Mouse (Mus musculus) forebrain, embryonic 14.5 days (tissue): ENCODE measurements around the gene Krtap27-1. TPM values are rescaled to one million over a fixed set of nuclear protein-coding genes. Genes with fewer than 3 reads are reported as not detected.

Source experiments
- ATAC-seq: fragments of 200-750 bp; cut with Nextera tagmentation; 2 replicates; pipeline ENCODE4 v1.8.0; 2017; ENCODE audit warnings: mild to moderate bottlenecking, moderate library complexity
- DNase-seq: peaks from one replicate; pipeline ENCODE4 v3.0.0-alpha.2; 2015; ENCODE audit warnings: low spot score
- H3K27ac ChIP-seq: fragments of 300-500 bp; sonication (generic); 2 replicates; pipeline ENCODE4 v1.5.1; 2014; ENCODE audit warnings: low read depth, mild to moderate bottlenecking, control low read depth, low read length, moderate library complexity
- H3K27me3 ChIP-seq: fragments of 300-500 bp; sonication (generic); replicated peaks from 2 replicates; pipeline ENCODE4 v1.6.1; 2014; ENCODE audit warnings: low read length, control low read depth, mixed read lengths; ENCODE audit not compliant: control insufficient read depth, insufficient read depth
- H3K36me3 ChIP-seq: fragments of 300-500 bp; sonication (generic); 2 replicates; pipeline ENCODE4 v1.6.1; 2014; ENCODE audit warnings: low read length, control low read depth; ENCODE audit not compliant: control insufficient read depth, insufficient read depth
- H3K4me1 ChIP-seq: fragments of 300-500 bp; sonication (generic); 2 replicates; pipeline ENCODE4 v1.6.1; 2014; ENCODE audit warnings: antibody characterized with exemption, low read length, control low read depth; ENCODE audit not compliant: control insufficient read depth, insufficient read depth
- H3K4me2 ChIP-seq: fragments of 300-500 bp; sonication (generic); 2 replicates; pipeline ENCODE4 v1.6.1; 2014; ENCODE audit warnings: mild to moderate bottlenecking, control low read depth, low read length
- H3K4me3 ChIP-seq: fragments of 300-500 bp; sonication (generic); 2 replicates; pipeline ENCODE4 v1.5.1; 2014; ENCODE audit warnings: low read depth, low read length, control low read depth
- H3K9ac ChIP-seq: fragments of 300-500 bp; sonication (generic); 2 replicates; pipeline ENCODE4 v1.6.1; 2014; ENCODE audit warnings: mild to moderate bottlenecking, low read length, control low read depth, moderate library complexity
- H3K9me3 ChIP-seq: fragments of 300-500 bp; sonication (generic); replicated peaks from 2 replicates; pipeline ENCODE4 v1.6.1; 2016; ENCODE audit warnings: low read length, control low read depth, mixed read lengths; ENCODE audit not compliant: control insufficient read depth
- WGBS: fragments of 180-500 bp; shearing (Covaris S2); extraction: QIAGEN DNeasy Blood & Tissue Kit; methylation state at CpG from one replicate; pipeline ENCODE4 v1.1.7; 2014; 5-methylcytosine and 5-hydroxymethylcytosine counted together
- polyA plus RNA-seq: library from polyadenylated mRNA; unstranded; fragments of >200 nt; fragmentation: Nextera tagmentation; extraction: Ambion mirVana; gene quantifications from 2 replicates; pipeline ENCODE4 v1.2.1, GENCODE M21; 2014

The Krtap27-1 gene
- polyA plus RNA-seq, 1 experiment from 2014 or later, result not detected

GRCm38 (mm10) chr16:88679099-88679498, 7.6 kb upstream of the Krtap27-1 start:
- H3K9me3 ChIP-seq, result no peaks in the 10 kb centered on the region
- DNase-seq (no peak), ATAC-seq (no peak)
- no peak overlapping the region for H3K27ac ChIP-seq
- 93% methylated on average over 6 of the region's 6 CpGs for WGBS
- H3K27me3 ChIP-seq, result no peaks in the 10 kb centered on the region
- no peak overlapping the region for H3K4me3 ChIP-seq
- H3K9ac ChIP-seq, result no peak overlapping the region
- H3K4me1 ChIP-seq, result no peaks in the 10 kb centered on the region
- no peaks in the 10 kb centered on the region for H3K36me3 ChIP-seq
- no peak overlapping the region for H3K4me2 ChIP-seq

- 39% methylated on average over 1 of the region's 1 CpGs for WGBS
- no peak overlapping the region for H3K9ac ChIP-seq
- DNase-seq, result no peak
- H3K4me3 ChIP-seq, result no peak overlapping the region
- no peak overlapping the region for H3K27ac ChIP-seq
- H3K9me3 ChIP-seq, result no peaks in the 10 kb centered on the region
- peak; percentile 34; the same call in 1 of the 2 replicates for ATAC-seq
- H3K27me3 ChIP-seq, result no peaks in the 10 kb centered on the region
- no peak overlapping the region for H3K4me2 ChIP-seq
- no peaks in the 10 kb centered on the region for H3K4me1 ChIP-seq
- H3K36me3 ChIP-seq, result no peaks in the 10 kb centered on the region
These were observed 14.0 kb downstream of the Krtap27-1 start for GRCm38 (mm10) chr16:88657426-88657825.

GRCm38 (mm10) chr16:88651952-88652351, 19.5 kb downstream of the Krtap27-1 start:
- no peaks in the 10 kb centered on the region for H3K9me3 ChIP-seq

GRCm38 (mm10) chr16:88651082-88651481, 20.4 kb downstream of the Krtap27-1 start:
- no peak for DNase-seq
- Histone ChIP-seq H3K9ac (no peak overlapping the region), H3K9me3 (no peaks in the 10 kb centered on the region), H3K27ac (no peak overlapping the region), H3K4me3 (no peak overlapping the region), H3K4me1 (no peaks in the 10 kb centered on the region), H3K36me3 (no peaks in the 10 kb centered on the region), H3K4me2 (no peak overlapping the region), H3K27me3 (no peaks in the 10 kb centered on the region)
- 78% methylated on average over 1 of the region's 1 CpGs for WGBS
- ATAC-seq, result no peak

More at GRCm38 (mm10) chr16:88651952-88652351, 19.5 kb downstream of the Krtap27-1 start:
- H3K9ac ChIP-seq, result no peak overlapping the region
- WGBS, result 68% methylated on average over 2 of the region's 2 CpGs
- H3K4me3 ChIP-seq, result no peak overlapping the region
- H3K36me3 ChIP-seq, result no peaks in the 10 kb centered on the region
- ATAC-seq (no peak), DNase-seq (no peak)
- no peak overlapping the region for H3K4me2 ChIP-seq
- H3K27ac ChIP-seq, result no peak overlapping the region
- H3K4me1 ChIP-seq, result no peaks in the 10 kb centered on the region
- H3K27me3 ChIP-seq, result no peaks in the 10 kb centered on the region

GRCm38 (mm10) chr16:88647358-88647846, 24.1 kb downstream of the Krtap27-1 start, which contains the start of gene Krtap26-1:
Gene Krtap26-1, minus strand, starts transcription at chr16:88647796.
- WGBS, result 92% methylated on average over 10 of the region's 10 CpGs
- H3K36me3 ChIP-seq, result no peaks in the 10 kb centered on the region
- no peaks in the 10 kb centered on the region for H3K9me3 ChIP-seq
- H3K4me1 ChIP-seq, result no peaks in the 10 kb centered on the region
- H3K4me2 ChIP-seq, result no peak within 1 kb of the TSS
- no peaks in the 10 kb centered on the region for H3K27me3 ChIP-seq
- no peak within 1 kb of the TSS for H3K27ac ChIP-seq
- ATAC-seq (no peak), DNase-seq (no peak)
- no peak within 1 kb of the TSS for H3K9ac ChIP-seq
- no peak within 1 kb of the TSS for H3K4me3 ChIP-seq

- ATAC-seq (no peak), DNase-seq (peak; percentile 20)
- Histone ChIP-seq H3K36me3 (no peaks in the 10 kb centered on the region), H3K4me1 (no peaks in the 10 kb centered on the region), H3K4me3 (no peak overlapping the region), H3K27me3 (no peaks in the 10 kb centered on the region), H3K27ac (no peak overlapping the region), H3K9ac (no peak overlapping the region), H3K9me3 (no peaks in the 10 kb centered on the region), H3K4me2 (no peak overlapping the region)
- WGBS, result 78% methylated on average over 8 of the region's 8 CpGs
These were observed 24.9 kb downstream of the Krtap27-1 start for GRCm38 (mm10) chr16:88646366-88647111.

- peak; percentile 70 for ATAC-seq
- WGBS, result 58% methylated on average over 3 of the region's 3 CpGs
These were observed 31.4 kb downstream of the Krtap27-1 start for GRCm38 (mm10) chr16:88640053-88640452.

GRCm38 (mm10) chr16:88635142-88635541, 36.3 kb downstream of the Krtap27-1 start:
- H3K27ac ChIP-seq, result no peak overlapping the region
- H3K27me3 ChIP-seq, result no peaks in the 10 kb centered on the region
- WGBS, result 65% methylated on average over 4 of the region's 4 CpGs
- no peak overlapping the region for H3K9ac ChIP-seq
- no peaks in the 10 kb centered on the region for H3K36me3 ChIP-seq
- no peak overlapping the region for H3K4me3 ChIP-seq
- DNase-seq (peak; percentile 48), ATAC-seq (peak; percentile 66; the same call in 1 of the 2 replicates)
- no peak overlapping the region for H3K4me2 ChIP-seq
- no peaks in the 10 kb centered on the region for H3K4me1 ChIP-seq
- no peaks in the 10 kb centered on the region for H3K9me3 ChIP-seq

More at GRCm38 (mm10) chr16:88640053-88640452, 31.4 kb downstream of the Krtap27-1 start:
- no peak overlapping the region for H3K9ac ChIP-seq
- no peaks in the 10 kb centered on the region for H3K9me3 ChIP-seq
- peak; percentile 75 for DNase-seq
- H3K36me3 ChIP-seq, result no peaks in the 10 kb centered on the region
- H3K4me1 ChIP-seq, result no peaks in the 10 kb centered on the region
- H3K27ac ChIP-seq, result no peak overlapping the region
- no peaks in the 10 kb centered on the region for H3K27me3 ChIP-seq
- no peak overlapping the region for H3K4me3 ChIP-seq
- H3K4me2 ChIP-seq, result no peak overlapping the region

- 82% methylated on average over 4 of the region's 4 CpGs for WGBS
- H3K9me3 ChIP-seq, result no peaks in the 10 kb centered on the region
- DNase-seq (no peak), ATAC-seq (no peak)
- no peak overlapping the region for H3K9ac ChIP-seq
- H3K4me2 ChIP-seq, result no peak overlapping the region
- no peak overlapping the region for H3K27ac ChIP-seq
- no peak overlapping the region for H3K4me3 ChIP-seq
- no peaks in the 10 kb centered on the region for H3K27me3 ChIP-seq
- no peaks in the 10 kb centered on the region for H3K36me3 ChIP-seq
- no peaks in the 10 kb centered on the region for H3K4me1 ChIP-seq
These were observed 40.0 kb downstream of the Krtap27-1 start for GRCm38 (mm10) chr16:88631474-88631873.
